Mouse (Mus musculus): ENCODE measurements around the gene Medag. TPM values are rescaled to one million over a fixed set of nuclear protein-coding genes. Genes with fewer than 3 reads are reported as not detected.
A peak's percentile ranks its signal among the peaks of the same experiment; 100 is the strongest.

The Medag gene
- polyA plus RNA-seq, 1 experiment: 0.57 TPM

DNA sequence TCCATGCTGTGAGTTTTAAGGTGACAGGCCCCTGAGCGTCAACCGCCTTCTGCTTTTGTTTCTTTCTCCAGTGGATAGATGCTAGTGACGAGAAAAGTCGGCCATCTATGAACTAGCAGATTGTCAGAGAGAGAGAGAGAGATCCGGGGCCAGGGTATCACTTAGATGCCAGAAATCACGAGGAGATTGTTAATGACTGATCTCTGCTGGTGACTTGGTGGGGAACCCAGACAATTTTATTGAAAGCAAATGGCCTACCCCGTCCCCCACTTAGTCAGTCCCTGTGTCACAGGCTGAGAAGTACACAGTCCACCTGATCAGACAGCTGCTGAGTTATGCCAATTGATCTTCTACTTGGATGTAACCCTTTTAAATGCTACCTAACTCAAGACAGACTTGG lies 37.9 kb downstream of the Medag start:
- no peak for TF ChIP-seq CTCF (IDR thresholded peaks at IDR 0.05; ENCODE audit: extremely low read depth, insufficient read depth, insufficient read length, insufficient replicate concordance)
- no peak for TF ChIP-seq POLR2A (IDR thresholded peaks at IDR 0.05; ENCODE audit: low read depth, low read length)
- WGBS: 94% methylated on average over 7 of the region's 7 CpGs
- Histone ChIP-seq H3K27me3 (ENCODE audit: control insufficient read depth, insufficient read depth, low read length) (no peaks in the 10 kb centered on the region), H3K4me3 (ENCODE audit: extremely low read depth, insufficient read depth, insufficient read length) (no peak overlapping the region), H3K4me1 (ENCODE audit: control insufficient read depth, insufficient read depth, insufficient read length) (no peaks in the 10 kb centered on the region), H3K27ac (ENCODE audit: insufficient read depth, low read length) (no peak overlapping the region), H3K36me3 (ENCODE audit: control insufficient read depth, insufficient read depth, low read length) (no peaks in the 10 kb centered on the region)
- DNase-seq (ENCODE audit: low read depth in 1 of 2, low spot score in 2 of 2): no peak

DNA sequence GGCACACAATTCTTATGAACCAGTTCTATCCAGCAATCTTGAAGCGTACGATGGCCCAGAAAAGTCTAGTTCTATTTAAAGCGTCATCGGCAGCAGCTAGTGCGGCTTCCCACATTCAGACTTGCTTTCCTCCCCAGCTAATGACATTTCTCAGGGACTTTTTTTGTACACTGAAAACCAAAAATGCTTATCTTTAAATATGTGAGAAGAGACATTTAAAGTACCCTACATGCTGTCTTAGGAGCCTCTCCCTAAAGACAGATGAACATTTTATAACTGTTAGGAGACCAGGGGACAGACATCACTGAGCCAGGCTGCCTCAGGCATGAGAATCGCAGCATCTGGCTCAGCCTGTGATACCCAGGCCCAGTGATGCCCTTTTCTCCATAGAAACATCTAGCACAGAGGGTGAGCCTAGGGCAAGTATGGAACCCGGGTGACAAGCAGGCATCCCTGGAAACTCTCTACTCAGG lies 39.7 kb downstream of the Medag start:
- no peak overlapping the region for H3K27ac ChIP-seq (ENCODE audit: insufficient read depth, low read length)
- no peak overlapping the region for H3K4me3 ChIP-seq (ENCODE audit: extremely low read depth, insufficient read depth, insufficient read length)
- WGBS: 75% methylated on average over 7 of the region's 7 CpGs
- H3K4me1 ChIP-seq (ENCODE audit: control insufficient read depth, insufficient read depth, insufficient read length): no peaks in the 10 kb centered on the region
- H3K27me3 ChIP-seq (ENCODE audit: control insufficient read depth, insufficient read depth, low read length): no peaks in the 10 kb centered on the region
- TF ChIP-seq CTCF (IDR thresholded peaks at IDR 0.05; ENCODE audit: extremely low read depth, insufficient read depth, insufficient read length, insufficient replicate concordance) (no peak), POLR2A (IDR thresholded peaks at IDR 0.05; ENCODE audit: low read depth, low read length) (no peak)
- no peak for DNase-seq (ENCODE audit: low read depth in 1 of 2, low spot score in 2 of 2)
- no peaks in the 10 kb centered on the region for H3K36me3 ChIP-seq (ENCODE audit: control insufficient read depth, insufficient read depth, low read length)

GRCm38 (mm10) chr5:149454281-149454680 lies 42.7 kb downstream of the Medag start:
- Histone ChIP-seq H3K27ac (ENCODE audit: insufficient read depth, low read length) (no peak overlapping the region), H3K36me3 (ENCODE audit: control insufficient read depth, insufficient read depth, low read length) (no peaks in the 10 kb centered on the region), H3K4me1 (ENCODE audit: control insufficient read depth, insufficient read depth, insufficient read length) (no peaks in the 10 kb centered on the region), H3K27me3 (ENCODE audit: control insufficient read depth, insufficient read depth, low read length) (no peaks in the 10 kb centered on the region), H3K4me3 (ENCODE audit: extremely low read depth, insufficient read depth, insufficient read length) (no peak overlapping the region)
- TF ChIP-seq CTCF (IDR thresholded peaks at IDR 0.05; ENCODE audit: extremely low read depth, insufficient read depth, insufficient read length, insufficient replicate concordance) (peak; percentile 77; the same call in 1 of the 2 replicates), POLR2A (IDR thresholded peaks at IDR 0.05; ENCODE audit: low read depth, low read length) (no peak)
- 29% methylated on average over 6 of the region's 6 CpGs for WGBS
- peak; percentile 22 to 59 for DNase-seq (ENCODE audit: low read depth in 1 of 2, low spot score in 2 of 2)

GRCm38 (mm10) chr5:149456544-149456943 lies 45.0 kb downstream of the Medag start:
- Histone ChIP-seq H3K27ac (ENCODE audit: insufficient read depth, low read length) (no peak overlapping the region), H3K4me3 (ENCODE audit: extremely low read depth, insufficient read depth, insufficient read length) (no peak overlapping the region), H3K27me3 (ENCODE audit: control insufficient read depth, insufficient read depth, low read length) (no peaks in the 10 kb centered on the region), H3K36me3 (ENCODE audit: control insufficient read depth, insufficient read depth, low read length) (no peaks in the 10 kb centered on the region), H3K4me1 (ENCODE audit: control insufficient read depth, insufficient read depth, insufficient read length) (no peaks in the 10 kb centered on the region)
- DNase-seq (ENCODE audit: low read depth in 1 of 2, low spot score in 2 of 2): no peak
- no peak for TF ChIP-seq POLR2A (IDR thresholded peaks at IDR 0.05; ENCODE audit: low read depth, low read length)
- TF ChIP-seq CTCF (IDR thresholded peaks at IDR 0.05; ENCODE audit: extremely low read depth, insufficient read depth, insufficient read length, insufficient replicate concordance): no peak
- WGBS: 87% methylated on average over 7 of the region's 7 CpGs

- TF ChIP-seq POLR2A (IDR thresholded peaks at IDR 0.05; ENCODE audit: low read depth, low read length): no peak
- H3K27ac ChIP-seq (ENCODE audit: insufficient read depth, low read length): no peak overlapping the region
- H3K36me3 ChIP-seq (ENCODE audit: control insufficient read depth, insufficient read depth, low read length): no peaks in the 10 kb centered on the region
- no peak for DNase-seq (ENCODE audit: low read depth in 1 of 2, low spot score in 2 of 2)
- H3K27me3 ChIP-seq (ENCODE audit: control insufficient read depth, insufficient read depth, low read length): no peaks in the 10 kb centered on the region
- H3K4me1 ChIP-seq (ENCODE audit: control insufficient read depth, insufficient read depth, insufficient read length): no peaks in the 10 kb centered on the region
- WGBS: 82% methylated on average over 3 of the region's 3 CpGs
- no peak overlapping the region for H3K4me3 ChIP-seq (ENCODE audit: extremely low read depth, insufficient read depth, insufficient read length)
These were observed 50.5 kb downstream of the Medag start for GRCm38 (mm10) chr5:149462071-149462470.

DNA sequence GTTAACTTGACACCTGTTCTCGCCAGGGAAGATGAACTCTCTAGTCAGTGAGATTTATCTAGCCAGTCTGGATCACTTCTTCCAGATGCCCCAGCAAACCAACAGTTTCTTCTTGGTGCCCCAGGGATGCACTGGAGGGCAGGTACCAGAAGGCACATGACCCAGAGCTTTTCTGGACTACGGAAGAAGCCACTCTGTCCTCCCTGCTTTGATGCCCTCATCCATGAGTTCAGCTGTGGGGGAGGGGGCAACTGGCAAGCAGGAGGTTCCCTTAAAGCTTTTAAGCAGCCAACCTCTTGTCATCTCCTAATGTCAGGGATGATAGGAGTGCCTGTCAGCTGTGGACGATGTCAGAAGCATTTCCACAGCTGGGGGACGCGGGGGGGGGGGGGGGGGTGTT lies 53.8 kb downstream of the Medag start:
- no peaks in the 10 kb centered on the region for H3K4me1 ChIP-seq (ENCODE audit: control insufficient read depth, insufficient read depth, insufficient read length)
- WGBS: 76% methylated on average over 5 of the region's 5 CpGs
- TF ChIP-seq POLR2A (IDR thresholded peaks at IDR 0.05; ENCODE audit: low read depth, low read length) (no peak), CTCF (IDR thresholded peaks at IDR 0.05; ENCODE audit: extremely low read depth, insufficient read depth, insufficient read length, insufficient replicate concordance) (no peak)
- no peaks in the 10 kb centered on the region for H3K36me3 ChIP-seq (ENCODE audit: control insufficient read depth, insufficient read depth, low read length)
- DNase-seq (ENCODE audit: low read depth in 1 of 2, low spot score in 2 of 2): no peak
- H3K27me3 ChIP-seq (ENCODE audit: control insufficient read depth, insufficient read depth, low read length): no peaks in the 10 kb centered on the region
- no peak overlapping the region for H3K27ac ChIP-seq (ENCODE audit: insufficient read depth, low read length)
- H3K4me3 ChIP-seq (ENCODE audit: extremely low read depth, insufficient read depth, insufficient read length): no peak overlapping the region

- Histone ChIP-seq H3K27ac (ENCODE audit: insufficient read depth, low read length) (no peak overlapping the region), H3K36me3 (ENCODE audit: control insufficient read depth, insufficient read depth, low read length) (no peaks in the 10 kb centered on the region), H3K4me3 (ENCODE audit: extremely low read depth, insufficient read depth, insufficient read length) (no peak overlapping the region), H3K27me3 (ENCODE audit: control insufficient read depth, insufficient read depth, low read length) (no peaks in the 10 kb centered on the region), H3K4me1 (ENCODE audit: control insufficient read depth, insufficient read depth, insufficient read length) (no peaks in the 10 kb centered on the region)
- WGBS: 96% methylated on average over 9 of the region's 9 CpGs
- no peak for TF ChIP-seq POLR2A (IDR thresholded peaks at IDR 0.05; ENCODE audit: low read depth, low read length)
- TF ChIP-seq CTCF (IDR thresholded peaks at IDR 0.05; ENCODE audit: extremely low read depth, insufficient read depth, insufficient read length, insufficient replicate concordance): no peak
- no peak for DNase-seq (ENCODE audit: low read depth in 1 of 2, low spot score in 2 of 2)
These were observed 62.6 kb downstream of the Medag start for GRCm38 (mm10) chr5:149474142-149474541.

All from spleen, adult 2 months (tissue).